Mouse (Mus musculus) hindbrain, embryonic 11.5 days (tissue): ENCODE results near the gene Vps35l. TPM values are rescaled to one million over a fixed set of nuclear protein-coding genes. Genes with fewer than 3 reads are reported as not detected.

Source experiments
- ATAC-seq: fragments of 200-750 bp; cut with Nextera tagmentation; 2 replicates; pipeline ENCODE4 v1.8.0; 2017; ENCODE audit warnings: mild to moderate bottlenecking, moderate TSS enrichment, moderate library complexity; ENCODE audit not compliant: low FRiP score
- DNase-seq: peaks from one replicate; pipeline ENCODE4 v3.0.0-alpha.2; 2015; ENCODE audit warnings: low spot score
- H3K27ac ChIP-seq: fragments of 300-500 bp; sonication (generic); 2 replicates; pipeline ENCODE4 v1.5.1; 2014; ENCODE audit warnings: mild to moderate bottlenecking, low read depth, low read length
- H3K27me3 ChIP-seq: fragments of 300-500 bp; sonication (generic); 2 replicates; pipeline ENCODE4 v1.6.1; 2014; ENCODE audit warnings: mild to moderate bottlenecking, low read length, moderate library complexity, mixed read lengths; ENCODE audit not compliant: control insufficient read depth, insufficient read depth
- H3K36me3 ChIP-seq: fragments of 300-500 bp; sonication (generic); 2 replicates; pipeline ENCODE4 v1.6.1; 2014; ENCODE audit warnings: mild to moderate bottlenecking, low read length, moderate library complexity, mixed read lengths; ENCODE audit not compliant: control insufficient read depth, insufficient read depth
- H3K4me1 ChIP-seq: fragments of 300-500 bp; sonication (generic); replicated peaks from 2 replicates; pipeline ENCODE4 v1.6.1; 2014; ENCODE audit warnings: low read length, mixed read lengths; ENCODE audit not compliant: control insufficient read depth, insufficient read depth
- H3K4me2 ChIP-seq: fragments of 300-500 bp; sonication (generic); replicated peaks from 2 replicates; pipeline ENCODE4 v1.6.1; 2014; ENCODE audit warnings: mild to moderate bottlenecking, low read depth, low read length
- H3K4me3 ChIP-seq: fragments of 300-500 bp; sonication (generic); 2 replicates; pipeline ENCODE4 v1.5.1; 2014; ENCODE audit warnings: low read depth, low read length
- H3K9ac ChIP-seq: fragments of 300-500 bp; sonication (generic); 2 replicates; pipeline ENCODE4 v1.6.1; 2014; ENCODE audit warnings: low read depth, low read length
- H3K9me3 ChIP-seq: fragments of 300-500 bp; sonication (generic); 2 replicates; pipeline ENCODE4 v1.6.1; 2016; ENCODE audit warnings: low read length; ENCODE audit not compliant: control insufficient read depth
- WGBS: fragments of 180-500 bp; shearing (Covaris S2); extraction: QIAGEN DNeasy Blood & Tissue Kit; methylation state at CpG from one replicate; pipeline ENCODE4 v1.1.7; 2014; 5-methylcytosine and 5-hydroxymethylcytosine counted together
- polyA plus RNA-seq: library from polyadenylated mRNA; unstranded; fragments of >200 nt; fragmentation: Nextera tagmentation; extraction: Ambion mirVana; gene quantifications from 2 replicates; pipeline ENCODE4 v1.2.1, GENCODE M21; 2014

Vps35l gene
- polyA plus RNA-seq, 1 experiment from 2014 or later, result 74.4 TPM

GRCm38 (mm10) chr7:118778561-118778960 lies 38.5 kb downstream of the Vps35l start:
- DNase-seq, result peak; percentile 23
- peak overlapping the region; percentile 34; the same call in 1 of the 2 replicates for H3K27ac ChIP-seq
- no peaks in the 10 kb centered on the region for H3K4me1 ChIP-seq
- no peaks in the 10 kb centered on the region for H3K27me3 ChIP-seq
- H3K36me3 ChIP-seq, result 0 out of 2 replicates have a peak, but pooled peaks cover 2% of the 10 kb centered on the region
- peak; percentile 54; the same call in 1 of the 2 replicates for ATAC-seq
- no peak overlapping the region for H3K4me3 ChIP-seq
- H3K9ac ChIP-seq, result no peak overlapping the region
- 61% methylated on average over 6 of the region's 6 CpGs for WGBS
- H3K4me2 ChIP-seq, result no peak overlapping the region
- H3K9me3 ChIP-seq, result no peaks in the 10 kb centered on the region

- H3K9ac ChIP-seq, result no peak overlapping the region
- no peaks in the 10 kb centered on the region for H3K27me3 ChIP-seq
- ATAC-seq (no peak), DNase-seq (no peak)
- H3K9me3 ChIP-seq, result no peaks in the 10 kb centered on the region
- WGBS, result 92% methylated on average over 11 of the region's 11 CpGs
- 0 out of 2 replicates have a peak, but pooled peaks cover 2% of the 10 kb centered on the region for H3K36me3 ChIP-seq
- H3K4me1 ChIP-seq, result no peaks in the 10 kb centered on the region
- no peak overlapping the region for H3K4me2 ChIP-seq
- H3K4me3 ChIP-seq, result no peak overlapping the region
- H3K27ac ChIP-seq, result no peak overlapping the region
Measured at GRCm38 (mm10) chr7:118783305-118784001, 43.4 kb downstream of the Vps35l start.

- Histone ChIP-seq H3K4me1 (no peaks in the 10 kb centered on the region), H3K27me3 (no peaks in the 10 kb centered on the region), H3K4me3 (no peak overlapping the region), H3K4me2 (no peak overlapping the region), H3K36me3 (no peaks in the 10 kb centered on the region), H3K9me3 (no peaks in the 10 kb centered on the region), H3K9ac (no peak overlapping the region), H3K27ac (no peak overlapping the region)
- ATAC-seq, result no peak
- WGBS, result 88% methylated on average over 6 of the region's 6 CpGs
- no peak for DNase-seq
Measured at GRCm38 (mm10) chr7:118786091-118786490, 46.1 kb downstream of the Vps35l start.

- 94% methylated on average over 5 of the region's 5 CpGs for WGBS
- H3K27me3 ChIP-seq, result no peaks in the 10 kb centered on the region
- no peak overlapping the region for H3K4me3 ChIP-seq
- H3K4me1 ChIP-seq, result no peaks in the 10 kb centered on the region
- H3K36me3 ChIP-seq, result no peaks in the 10 kb centered on the region
- no peaks in the 10 kb centered on the region for H3K9me3 ChIP-seq
- DNase-seq, result no peak
- no peak for ATAC-seq
- H3K9ac ChIP-seq, result no peak overlapping the region
- no peak overlapping the region for H3K27ac ChIP-seq
- no peak overlapping the region for H3K4me2 ChIP-seq
Measured at GRCm38 (mm10) chr7:118787326-118787725, 47.3 kb downstream of the Vps35l start.

GRCm38 (mm10) chr7:118788481-118788880 lies 48.5 kb downstream of the Vps35l start:
- no peaks in the 10 kb centered on the region for H3K9me3 ChIP-seq
- ATAC-seq (no peak), DNase-seq (peak; percentile 22)
- H3K9ac ChIP-seq, result no peak overlapping the region
- H3K36me3 ChIP-seq, result no peaks in the 10 kb centered on the region
- no peak overlapping the region for H3K4me3 ChIP-seq
- no peak overlapping the region for H3K4me2 ChIP-seq
- H3K27me3 ChIP-seq, result no peaks in the 10 kb centered on the region
- H3K27ac ChIP-seq, result no peak overlapping the region
- no peaks in the 10 kb centered on the region for H3K4me1 ChIP-seq
- WGBS, result 62% methylated on average over 7 of the region's 7 CpGs

GRCm38 (mm10) chr7:118790292-118790691 lies 50.3 kb downstream of the Vps35l start:
- ATAC-seq, result no peak
- H3K4me3 ChIP-seq, result no peak overlapping the region
- H3K9ac ChIP-seq, result no peak overlapping the region
- no peaks in the 10 kb centered on the region for H3K27me3 ChIP-seq
- no peak for DNase-seq
- H3K9me3 ChIP-seq, result no peaks in the 10 kb centered on the region
- H3K27ac ChIP-seq, result no peak overlapping the region
- H3K4me1 ChIP-seq, result no peaks in the 10 kb centered on the region; the same call in 1 of the 2 replicates
- no peaks in the 10 kb centered on the region for H3K36me3 ChIP-seq
- no peak overlapping the region for H3K4me2 ChIP-seq
- WGBS, result 83% methylated on average over 5 of the region's 5 CpGs

GRCm38 (mm10) chr7:118793899-118794298 lies 53.9 kb downstream of the Vps35l start:
- 88% methylated on average over 8 of the region's 8 CpGs for WGBS
- DNase-seq (no peak), ATAC-seq (no peak)
- no peak overlapping the region for H3K4me2 ChIP-seq
- no peak overlapping the region for H3K4me3 ChIP-seq
- H3K27me3 ChIP-seq, result no peaks in the 10 kb centered on the region
- no peaks in the 10 kb centered on the region; the same call in 1 of the 2 replicates for H3K4me1 ChIP-seq
- H3K27ac ChIP-seq, result no peak overlapping the region
- no peaks in the 10 kb centered on the region for H3K36me3 ChIP-seq
- no peaks in the 10 kb centered on the region for H3K9me3 ChIP-seq
- H3K9ac ChIP-seq, result no peak overlapping the region

GRCm38 (mm10) chr7:118795779-118796178 lies 55.8 kb downstream of the Vps35l start:
- Histone ChIP-seq H3K27me3 (no peaks in the 10 kb centered on the region), H3K9ac (no peak overlapping the region), H3K4me2 (no peak overlapping the region), H3K9me3 (no peaks in the 10 kb centered on the region), H3K27ac (no peak overlapping the region), H3K4me3 (no peak overlapping the region), H3K36me3 (no peaks in the 10 kb centered on the region), H3K4me1 (no peaks in the 10 kb centered on the region; the same call in 1 of the 2 replicates)
- ATAC-seq (no peak), DNase-seq (no peak)
- WGBS, result 94% methylated on average over 8 of the region's 8 CpGs

GRCm38 (mm10) chr7:118796838-118797237 lies 56.8 kb downstream of the Vps35l start:
- no peak for DNase-seq
- WGBS, result 91% methylated on average over 9 of the region's 9 CpGs
- H3K9ac ChIP-seq, result no peak overlapping the region
- H3K27me3 ChIP-seq, result no peaks in the 10 kb centered on the region
- ATAC-seq, result no peak
- no peaks in the 10 kb centered on the region for H3K36me3 ChIP-seq
- H3K9me3 ChIP-seq, result no peaks in the 10 kb centered on the region
- H3K4me2 ChIP-seq, result no peak overlapping the region
- no peak overlapping the region for H3K27ac ChIP-seq
- no peak overlapping the region for H3K4me3 ChIP-seq
- H3K4me1 ChIP-seq, result no peaks in the 10 kb centered on the region; the same call in 1 of the 2 replicates
